ENCODE assay signal across 9 mouse cellular contexts in genomic region chr6:88899086-88899485, GRCm38 (mm10). TPM values are rescaled to one million over a fixed set of nuclear protein-coding genes. Genes with fewer than 3 reads are reported as not detected.
DNase-seq lines count a peak whose midpoint lies in the region; ATAC-seq and TF ChIP-seq lines count a peak whose summit lies in the region.
"Had no signal": no experiment of that assay in that cellular context is flagged by ENCODE, and none has a peak within 500 bp of the region (broad histone marks: within the 10 kb centered on the region; RNA-seq: fewer than 3 reads in every experiment).

No protein-coding gene starts in this region.

- H3K36me3 ChIP-seq in heart, embryonic 12.5 days: peaks cover 32% of the 10 kb centered on the region
- peaks cover 24% of the 10 kb centered on the region for H3K36me3 ChIP-seq in ES-E14 (ENCODE audit: control insufficient read depth, insufficient read depth, low read length, poor library complexity, severe bottlenecking)
- peaks cover 6% of the 10 kb centered on the region; the same call in 1 of the 2 replicates for H3K36me3 ChIP-seq in heart, postnatal 0 days (replicated peaks; ENCODE audit: control insufficient read depth, insufficient read depth, low read length)
- peaks cover 24% of the 10 kb centered on the region for H3K36me3 ChIP-seq in liver, postnatal 0 days (replicated peaks; ENCODE audit: insufficient read depth, low read length)

- H3K4me3 ChIP-seq in heart, embryonic 12.5 days: peak overlapping the region; percentile 79; the same call in 1 of the 2 replicates
- H3K4me3 ChIP-seq in ES-E14 (ENCODE audit: insufficient read depth in 1 of 2, low read depth in 1 of 2, low read length in 2 of 2, poor library complexity in 1 of 2, severe bottlenecking in 1 of 2): peak overlapping the region in 1 of 2 experiments; percentile 19; a peak in 1 of 4 replicates
- H3K4me3 ChIP-seq in heart, postnatal 0 days (ENCODE audit: low read depth, low read length): peak overlapping the region; percentile 65; the same call in 1 of the 2 replicates
- H3K4me3 ChIP-seq in liver, postnatal 0 days (ENCODE audit: low read depth, low read length): peak overlapping the region; percentile 69; the same call in 1 of the 2 replicates

- peak overlapping the region; percentile 90 for H3K4me2 ChIP-seq in heart, embryonic 12.5 days
- peak overlapping the region; percentile 85 for H3K4me2 ChIP-seq in heart, postnatal 0 days (ENCODE audit: low read depth, low read length)
- H3K4me2 ChIP-seq in liver, postnatal 0 days (ENCODE audit: low read depth, low read length): peak overlapping the region; percentile 88

- no peak overlapping the region for H3K27ac ChIP-seq in heart, embryonic 12.5 days (ENCODE audit: poor library complexity, severe bottlenecking)
- H3K27ac ChIP-seq in ES-E14 (ENCODE audit: insufficient read depth, low read depth, low read length, poor library complexity, severe bottlenecking): no peak overlapping the region
- H3K27ac ChIP-seq in heart, postnatal 0 days (ENCODE audit: low read depth): no peak overlapping the region
- H3K27ac ChIP-seq in liver, postnatal 0 days (ENCODE audit: low read depth): no peak overlapping the region

- no peak for TF ChIP-seq EP300 in heart, postnatal 0 days (IDR thresholded peaks at IDR 0.05; ENCODE audit: low read depth)
- no peak for TF ChIP-seq EP300 in liver, postnatal 0 days (IDR thresholded peaks at IDR 0.05; ENCODE audit: low read depth)

- in situ Hi-C loops in ES-E14 (cut with MboI; ENCODE audit: low sequenced_read_pairs in 2 of 2, unreplicated experiment in 2 of 2): loop anchor here in 1 of 2 experiments (25.0 kb wide), 1 partner anchor 987 kb away; the partner anchor contains the start of gene Hmces

- H3K9me3 ChIP-seq in heart, embryonic 12.5 days (replicated peaks): no peaks in the 10 kb centered on the region
- H3K9me3 ChIP-seq in ES-E14 (ENCODE audit: control insufficient read depth, insufficient read depth, low read depth, low read length): no peaks in the 10 kb centered on the region
- H3K9me3 ChIP-seq in heart, postnatal 0 days (replicated peaks; ENCODE audit: control insufficient read depth, low read length): no peaks in the 10 kb centered on the region
- H3K9me3 ChIP-seq in liver, postnatal 0 days (ENCODE audit: low read length): no peaks in the 10 kb centered on the region

- H3K4me1 ChIP-seq in heart, embryonic 12.5 days (replicated peaks): peaks cover 51% of the 10 kb centered on the region
- H3K4me1 ChIP-seq in ES-E14 (ENCODE audit: control insufficient read depth in 2 of 2, insufficient read depth in 2 of 2, low read length in 2 of 2, poor library complexity in 1 of 2): peaks cover 0 to 5% of the 10 kb centered on the region in 2 experiments; a peak in 2 of 4 replicates
- H3K4me1 ChIP-seq in heart, postnatal 0 days (ENCODE audit: control insufficient read depth, insufficient read depth): peaks cover 24% of the 10 kb centered on the region
- peaks cover 34% of the 10 kb centered on the region for H3K4me1 ChIP-seq in liver, postnatal 0 days (ENCODE audit: insufficient read depth)

- no peaks in the 10 kb centered on the region for H3K27me3 ChIP-seq in heart, embryonic 12.5 days (replicated peaks)
- H3K27me3 ChIP-seq in heart, postnatal 0 days (ENCODE audit: control insufficient read depth, insufficient read depth, low read length): no peaks in the 10 kb centered on the region
- no peaks in the 10 kb centered on the region for H3K27me3 ChIP-seq in liver, postnatal 0 days (ENCODE audit: insufficient read depth, low read length)
- H3K27me3 ChIP-seq: CH12.LX had no signal

- no peak for TF ChIP-seq CTCF in heart, postnatal 0 days (IDR thresholded peaks at IDR 0.05; ENCODE audit: low read depth)
- no peak for TF ChIP-seq CTCF in liver, postnatal 0 days (IDR thresholded peaks at IDR 0.05; ENCODE audit: low read depth)

- no peak overlapping the region for H3K9ac ChIP-seq in heart, embryonic 12.5 days
- peak overlapping the region; percentile 49; the same call in 1 of the 2 replicates for H3K9ac ChIP-seq in ES-E14 (ENCODE audit: insufficient read depth, low read depth, low read length, poor library complexity, severe bottlenecking)
- H3K9ac ChIP-seq in heart, postnatal 0 days (replicated peaks; ENCODE audit: low read depth, low read length): no peak overlapping the region
- H3K9ac ChIP-seq in liver, postnatal 0 days (replicated peaks): 0 out of 2 replicates have a peak overlapping the region, but pooled peaks have one; percentile 82

- 54% methylated on average over 4 of the region's 4 CpGs for WGBS in heart, embryonic 12.5 days
- WGBS in heart, postnatal 0 days: 58% methylated on average over 4 of the region's 4 CpGs
- 56% methylated on average over 4 of the region's 4 CpGs for WGBS in liver, postnatal 0 days (ENCODE audit: insufficient replicate concordance)

- intact Hi-C loops in heart, postnatal 36 days (cut with DNase I): no loop called here

- DNase-seq in heart, postnatal 36 days: no peak
- no peak for DNase-seq in ES-E14 (ENCODE audit: low read depth, low spot score)
- no peak for DNase-seq in heart, postnatal 0 days (ENCODE audit: low spot score)
- no peak for DNase-seq in liver, postnatal 0 days
- DNase-seq in ovary, postnatal 36 days (ENCODE audit: low spot score): no peak
- no peak for DNase-seq in right cerebral cortex, postnatal 36 days (ENCODE audit: low spot score in 2 of 2)
- DNase-seq in retina, postnatal 1 day: no peak

- ATAC-seq in heart, embryonic 12.5 days (ENCODE audit: insufficient number of reproducible peaks, low FRiP score): no peak
- no peak for ATAC-seq in heart, postnatal 0 days (ENCODE audit: insufficient read depth, low read depth)
- no peak for ATAC-seq in liver, postnatal 0 days

TF ChIP-seq in ES-E14, 5 proteins besides CTCF, POLR2A, EP300 and RAD21:
- TF ChIP-seq CHD2 (IDR thresholded peaks at IDR 0.05; ENCODE audit: low read depth, low read length): no peak
- TF ChIP-seq ZNF384 (IDR thresholded peaks at IDR 0.05; ENCODE audit: low read depth, low read length): no peak
- no peak for TF ChIP-seq ZC3H11A (IDR thresholded peaks at IDR 0.05; ENCODE audit: borderline replicate concordance, low read depth, low read length)
- TF ChIP-seq HCFC1 (IDR thresholded peaks at IDR 0.05; ENCODE audit: borderline replicate concordance, insufficient read depth, low read length): no peak
- TF ChIP-seq MAFK (IDR thresholded peaks at IDR 0.05; ENCODE audit: insufficient read depth, low read depth, low read length): no peak

RNA-seq across cellular contexts. Expression of gene Mcm2, which starts 0.5 kb away (rescaled TPM):
- polyA plus RNA-seq in heart, embryonic 12.5 days (2016; fragmentation: Nextera tagmentation; extraction: Ambion mirVana): 130 TPM in 2 replicates
- total RNA-seq in heart, postnatal 36 days (2021): 1 to 10 TPM; 5.4 to 6.5 TPM
- 222 and 237 TPM in 2 replicates for total RNA-seq in ES-E14 (2012; rRNA removed)
- total RNA-seq in heart, postnatal 0 days (2014; rRNA removed; ENCODE audit: low replicate concordance): 38.8 and 49.9 TPM in 2 replicates
- 25.2 and 25.6 TPM in 2 replicates for polyA plus RNA-seq in heart, postnatal 0 days (2015; fragmentation: Nextera tagmentation; extraction: Ambion mirVana)
- 42.1 and 53.6 TPM in 2 replicates for polyA plus RNA-seq in liver, postnatal 0 days (2015; fragmentation: Nextera tagmentation; extraction: Ambion mirVana)

RNA-seq across cellular contexts. Expression of gene Tpra1, which starts 3.0 kb away (rescaled TPM):
- polyA plus RNA-seq in heart, embryonic 12.5 days (2016; fragmentation: Nextera tagmentation; extraction: Ambion mirVana): 42.8 and 48.0 TPM in 2 replicates
- total RNA-seq in heart, postnatal 36 days (2021): 10 to 100 TPM; 35.1 to 35.4 TPM
- 31.0 and 67.2 TPM in 2 replicates for total RNA-seq in ES-E14 (2012; rRNA removed)
- 45.9 and 131 TPM in 2 replicates for total RNA-seq in heart, postnatal 0 days (2014; rRNA removed; ENCODE audit: low replicate concordance)
- 39.1 and 46.9 TPM in 2 replicates for polyA plus RNA-seq in heart, postnatal 0 days (2015; fragmentation: Nextera tagmentation; extraction: Ambion mirVana)
- 32.2 and 33.9 TPM in 2 replicates for polyA plus RNA-seq in liver, postnatal 0 days (2015; fragmentation: Nextera tagmentation; extraction: Ambion mirVana)

RNA-seq across cellular contexts. Expression of gene Podxl2, which starts 24.2 kb away (rescaled TPM):
- polyA plus RNA-seq in heart, embryonic 12.5 days (2016; fragmentation: Nextera tagmentation; extraction: Ambion mirVana): 44.0 and 50.8 TPM in 2 replicates
- 10 to 100 TPM; 13.7 to 21.2 TPM for total RNA-seq in heart, postnatal 36 days (2021)
- 5.0 and 5.7 TPM in 2 replicates for total RNA-seq in ES-E14 (2012; rRNA removed)
- total RNA-seq in heart, postnatal 0 days (2014; rRNA removed; ENCODE audit: low replicate concordance): 90.9 and 101 TPM in 2 replicates
- polyA plus RNA-seq in heart, postnatal 0 days (2015; fragmentation: Nextera tagmentation; extraction: Ambion mirVana): 60.3 and 60.8 TPM in 2 replicates
- polyA plus RNA-seq in liver, postnatal 0 days (2015; fragmentation: Nextera tagmentation; extraction: Ambion mirVana): 1.1 and 1.3 TPM in 2 replicates

RNA-seq across cellular contexts. Expression of gene Abtb1, which starts 57.3 kb away (rescaled TPM):
- 22.0 and 24.2 TPM in 2 replicates for polyA plus RNA-seq in heart, embryonic 12.5 days (2016; fragmentation: Nextera tagmentation; extraction: Ambion mirVana)
- 10 to 100 TPM; 28.1 to 29.2 TPM for total RNA-seq in heart, postnatal 36 days (2021)
- 33.0 and 55.3 TPM in 2 replicates for total RNA-seq in ES-E14 (2012; rRNA removed)
- 63.9 and 88.0 TPM in 2 replicates for total RNA-seq in heart, postnatal 0 days (2014; rRNA removed; ENCODE audit: low replicate concordance)
- polyA plus RNA-seq in heart, postnatal 0 days (2015; fragmentation: Nextera tagmentation; extraction: Ambion mirVana): 29.1 and 36.6 TPM in 2 replicates
- polyA plus RNA-seq in liver, postnatal 0 days (2015; fragmentation: Nextera tagmentation; extraction: Ambion mirVana): 36.2 and 39.1 TPM in 2 replicates

Comparison
In these comparisons a context has a peak if more than half of its experiments do, and no peak if none do; other contexts are left out.
1. H3K9ac ChIP-seq: peak in ES-E14 (single experiment) and liver, postnatal 0 days (single experiment); none in heart, embryonic 12.5 days (single experiment) and heart, postnatal 0 days (single experiment).
2. Peak in every context shown above with its lines, with median percentiles within 50 percentile points of each other: H3K4me2 ChIP-seq.